Mouse (Mus musculus): ENCODE data around the gene Prkaca. TPM values are rescaled to one million over a fixed set of nuclear protein-coding genes. Genes with fewer than 3 reads are reported as not detected.

Prkaca gene
- total and polyA plus RNA-seq, 3 experiments: 14.0 to 27.3 (median 18.5) TPM

GRCm38 (mm10) chr8:84021096-84021495, 48.3 kb downstream of the Prkaca start, which contains the start of gene Palm3:
TSS of gene Palm3 (plus strand) at chr8:84021471.
- H3K79me2 ChIP-seq (replicated peaks; ENCODE audit: control insufficient read depth, extremely low read depth, insufficient read depth, poor library complexity, severe bottlenecking): no peaks in the 10 kb centered on the region
- peaks cover 28% of the 10 kb centered on the region for H3K27me3 ChIP-seq (replicated peaks)
- H3K27ac ChIP-seq (ENCODE audit: insufficient read depth, low read depth): no peak within 1 kb of the TSS
- H3K9ac ChIP-seq (ENCODE audit: insufficient read depth, low read depth): no peak within 1 kb of the TSS
- peaks cover 3% of the 10 kb centered on the region for H3K9me3 ChIP-seq (replicated peaks; ENCODE audit: low read length)
- H3K36me3 ChIP-seq (replicated peaks in 1 of 2; ENCODE audit: control insufficient read depth in 1 of 2, insufficient read depth in 1 of 2, low read length in 1 of 2): no peaks in the 10 kb centered on the region
- DNase-seq (ENCODE audit: extremely low read depth): no peak
- H3K4me3 ChIP-seq (replicated peaks in 1 of 3; ENCODE audit: low read depth in 2 of 3, low read length in 2 of 3, poor library complexity in 1 of 3): no peak within 1 kb of the TSS
- dilution Hi-C loops (cut with MboI; ENCODE audit: extremely low pct_ligation_motif_present, extremely low pct_unique_long_range_greater_than_20kb, low sequenced_read_pairs): no loop called here
- H3K4me2 ChIP-seq (ENCODE audit: insufficient read depth, low read depth, poor library complexity, severe bottlenecking): no peak within 1 kb of the TSS
- in situ Hi-C loops (cut with MboI; ENCODE audit: low pct_ligation_motif_present, low pct_unique_long_range_greater_than_20kb, low sequenced_read_pairs): no loop called here
- H3K4me1 ChIP-seq (ENCODE audit: control insufficient read depth in 1 of 2, insufficient read depth in 2 of 2): no peaks in the 10 kb centered on the region
- TF ChIP-seq POLR2AphosphoS2 (IDR thresholded peaks at IDR 0.05; ENCODE audit: low read depth, low read length): no peak
- TF ChIP-seq TBP (conservative IDR thresholded peaks at IDR 0.05; ENCODE audit: low read depth, low read length): no peak
- no peak for TF ChIP-seq ZC3H11A (IDR thresholded peaks at IDR 0.05; ENCODE audit: low read depth, low read length)
- no peak for TF ChIP-seq GABPA (IDR thresholded peaks at IDR 0.05; ENCODE audit: insufficient replicate concordance, low read depth, low read length)
- no peak for TF ChIP-seq MEF2A (IDR thresholded peaks at IDR 0.05; ENCODE audit: borderline replicate concordance, low read depth, low read length)
- TF ChIP-seq MAX (IDR thresholded peaks at IDR 0.05; ENCODE audit: low read length): no peak
- TF ChIP-seq HCFC1 (IDR thresholded peaks at IDR 0.05; ENCODE audit: low read depth, low read length): no peak
- TF ChIP-seq ZKSCAN1 (IDR thresholded peaks at IDR 0.05; ENCODE audit: borderline replicate concordance, low read depth, low read length): no peak
- no peak for TF ChIP-seq RCOR1 (conservative IDR thresholded peaks at IDR 0.05; ENCODE audit: low read depth, low read length)
- no peak for TF ChIP-seq ZNF384 (IDR thresholded peaks at IDR 0.05; ENCODE audit: low read depth, low read length)
- no peak for TF ChIP-seq JUN (IDR thresholded peaks at IDR 0.05; ENCODE audit: insufficient read depth, low read depth, low read length)
- no peak for TF ChIP-seq USF1 (IDR thresholded peaks at IDR 0.05; ENCODE audit: low read depth, low read length)
- TF ChIP-seq BHLHE40 (IDR thresholded peaks at IDR 0.05; ENCODE audit: low read depth, low read length): no peak

GRCm38 (mm10) chr8:84021569-84021968, 48.8 kb downstream of the Prkaca start:
- H3K9ac ChIP-seq (ENCODE audit: insufficient read depth, low read depth): no peak overlapping the region
- no peaks in the 10 kb centered on the region for H3K9me3 ChIP-seq (replicated peaks; ENCODE audit: low read length)
- in situ Hi-C loops (cut with MboI; ENCODE audit: low pct_ligation_motif_present, low pct_unique_long_range_greater_than_20kb, low sequenced_read_pairs): no loop called here
- H3K4me2 ChIP-seq (ENCODE audit: insufficient read depth, low read depth, poor library complexity, severe bottlenecking): no peak overlapping the region
- dilution Hi-C loops (cut with MboI; ENCODE audit: extremely low pct_ligation_motif_present, extremely low pct_unique_long_range_greater_than_20kb, low sequenced_read_pairs): no loop called here
- no peaks in the 10 kb centered on the region for H3K36me3 ChIP-seq (replicated peaks in 1 of 2; ENCODE audit: control insufficient read depth in 1 of 2, insufficient read depth in 1 of 2, low read length in 1 of 2)
- TF ChIP-seq BHLHE40 (IDR thresholded peaks at IDR 0.05; ENCODE audit: low read depth, low read length) (no peak), POLR2A (IDR thresholded peaks at IDR 0.05; ENCODE audit: low read depth, low read length) (no peak)
- no peaks in the 10 kb centered on the region for H3K79me2 ChIP-seq (replicated peaks; ENCODE audit: control insufficient read depth, extremely low read depth, insufficient read depth, poor library complexity, severe bottlenecking)
- no peaks in the 10 kb centered on the region for H3K4me1 ChIP-seq (ENCODE audit: control insufficient read depth in 1 of 2, insufficient read depth in 2 of 2)
- H3K27me3 ChIP-seq (replicated peaks): peaks cover 28% of the 10 kb centered on the region
- H3K27ac ChIP-seq (ENCODE audit: insufficient read depth, low read depth): no peak overlapping the region
- no peak overlapping the region for H3K4me3 ChIP-seq (replicated peaks in 1 of 3; ENCODE audit: low read depth in 2 of 3, low read length in 2 of 3, poor library complexity in 1 of 3)
- DNase-seq (ENCODE audit: extremely low read depth): no peak

- Histone ChIP-seq H3K4me2 (ENCODE audit: insufficient read depth, low read depth, poor library complexity, severe bottlenecking) (no peak overlapping the region), H3K9me3 (replicated peaks; ENCODE audit: low read length) (no peaks in the 10 kb centered on the region), H3K27ac (ENCODE audit: insufficient read depth, low read depth) (no peak overlapping the region), H3K4me1 (ENCODE audit: control insufficient read depth in 1 of 2, insufficient read depth in 2 of 2) (peaks cover 0 to 4% of the 10 kb centered on the region in 2 experiments; a peak in 2 of 4 replicates), H3K4me3 (replicated peaks in 1 of 3; ENCODE audit: low read depth in 2 of 3, low read length in 2 of 3, poor library complexity in 1 of 3) (no peak overlapping the region), H3K36me3 (replicated peaks in 1 of 2; ENCODE audit: control insufficient read depth in 1 of 2, insufficient read depth in 1 of 2, low read length in 1 of 2) (no peaks in the 10 kb centered on the region), H3K79me2 (replicated peaks; ENCODE audit: control insufficient read depth, extremely low read depth, insufficient read depth, poor library complexity, severe bottlenecking) (no peaks in the 10 kb centered on the region), H3K9ac (ENCODE audit: insufficient read depth, low read depth) (no peak overlapping the region), H3K27me3 (replicated peaks) (peaks cover 26% of the 10 kb centered on the region)
- TF ChIP-seq USF2 (conservative IDR thresholded peaks at IDR 0.05; ENCODE audit: low read depth, low read length) (no peak), CHD1 (IDR thresholded peaks at IDR 0.05; ENCODE audit: low read depth, low read length) (no peak), USF1 (IDR thresholded peaks at IDR 0.05; ENCODE audit: low read depth, low read length) (no peak), EP300 (IDR thresholded peaks at IDR 0.05; ENCODE audit: low read length) (no peak), ELF1 (IDR thresholded peaks at IDR 0.05; ENCODE audit: low read depth, low read length) (no peak), MAZ (IDR thresholded peaks at IDR 0.05; ENCODE audit: low read depth, low read length) (no peak), RAD21 (IDR thresholded peaks at IDR 0.05; ENCODE audit: low read depth, low read length) (no peak), MAFK (IDR thresholded peaks at IDR 0.05; ENCODE audit: insufficient replicate concordance, low read length) (no peak), ZKSCAN1 (IDR thresholded peaks at IDR 0.05; ENCODE audit: borderline replicate concordance, low read depth, low read length) (no peak), MAX (IDR thresholded peaks at IDR 0.05; ENCODE audit: low read length) (no peak), POLR2A (IDR thresholded peaks at IDR 0.05; ENCODE audit: low read depth, low read length) (no peak), CTCF (conservative IDR thresholded peaks at IDR 0.05 in 1 of 2, IDR thresholded peaks at IDR 0.05 in 1 of 2; ENCODE audit: low read depth in 2 of 2, low read length in 2 of 2) (no peak), POLR2AphosphoS2 (IDR thresholded peaks at IDR 0.05; ENCODE audit: low read depth, low read length) (no peak), PAX5 (IDR thresholded peaks at IDR 0.05; ENCODE audit: low read length) (no peak), MYC (IDR thresholded peaks at IDR 0.05; ENCODE audit: low read depth, low read length) (no peak)
- in situ Hi-C loops (cut with MboI; ENCODE audit: low pct_ligation_motif_present, low pct_unique_long_range_greater_than_20kb, low sequenced_read_pairs) (no loop called here), dilution Hi-C loops (cut with MboI; ENCODE audit: extremely low pct_ligation_motif_present, extremely low pct_unique_long_range_greater_than_20kb, low sequenced_read_pairs) (no loop called here)
- DNase-seq (ENCODE audit: extremely low read depth): no peak
These were observed 50.3 kb downstream of the Prkaca start for GRCm38 (mm10) chr8:84023085-84023484.
